Mouse (Mus musculus) MEL (cell line): ENCODE results near the gene Slc25a44. TPM values are rescaled to one million over a fixed set of nuclear protein-coding genes. Genes with fewer than 3 reads are reported as not detected.
A peak's percentile ranks its signal among the peaks of the same experiment; 100 is the strongest.

ENCODE experiments used
- DNase-seq: peaks from one replicate; pipeline ENCODE4 v3.0.0; 2011; ENCODE audit warnings: low read depth, low spot score
- H3K27ac ChIP-seq: 2 replicates; pipeline ENCODE4 v1.5.1; 2012; ENCODE audit warnings: low read depth, mild to moderate bottlenecking, control low read depth, low read length, moderate library complexity; ENCODE audit not compliant: control insufficient read depth
- H3K27me3 ChIP-seq, 2 experiments: fragments of 150-350 bp in 1 of 2; sonication (generic) in 1 of 2; 2 replicates each; pipeline ENCODE4 v1.6.1; 2012; ENCODE audit warnings: low read length in 2 of 2, mild to moderate bottlenecking in 2 of 2, improper control_type of control experiment in 1 of 2, moderate library complexity in 1 of 2; ENCODE audit not compliant: insufficient read depth in 2 of 2, control insufficient read depth in 1 of 2
- H3K36me3 ChIP-seq, 2 experiments: 2 replicates each; pipeline ENCODE4 v1.6.1; 2012 to 2014; ENCODE audit warnings: low read length in 2 of 2, improper control_type of control experiment in 1 of 2, inconsistent platforms in 1 of 2, mild to moderate bottlenecking in 1 of 2; ENCODE audit not compliant: insufficient read depth in 2 of 2, control insufficient read depth in 1 of 2
- H3K4me1 ChIP-seq, 2 experiments: fragments of 150-350 bp in 1 of 2; sonication (generic) in 1 of 2; 2 replicates each; pipeline ENCODE4 v1.6.1; 2012; ENCODE audit warnings: low read length in 2 of 2, improper control_type of control experiment in 1 of 2, mild to moderate bottlenecking in 1 of 2; ENCODE audit not compliant: insufficient read depth in 2 of 2, control insufficient read depth in 1 of 2
- H3K4me3 ChIP-seq, 2 experiments: fragments of 150-350 bp in 1 of 2; sonication (generic) in 1 of 2; 2 replicates each; pipeline ENCODE4 v1.5.1; 2012; ENCODE audit warnings: low read depth in 2 of 2, low read length in 2 of 2, mild to moderate bottlenecking in 2 of 2, moderate library complexity in 2 of 2, control low read depth in 1 of 2, improper control_type of control experiment in 1 of 2; ENCODE audit not compliant: control insufficient read depth in 1 of 2, insufficient read depth in 1 of 2
- H3K79me2 ChIP-seq: 2 replicates; pipeline ENCODE4 v1.6.1; 2012; ENCODE audit warnings: mild to moderate bottlenecking, low read length, moderate library complexity; ENCODE audit not compliant: control insufficient read depth, poor library complexity, insufficient read depth
- H3K9ac ChIP-seq: 2 replicates; pipeline ENCODE4 v1.6.1; 2012; ENCODE audit warnings: low read depth, mild to moderate bottlenecking, control low read depth, low read length, moderate library complexity; ENCODE audit not compliant: control insufficient read depth, poor library complexity, severe bottlenecking
- H3K9me3 ChIP-seq: fragments of 150-350 bp; sonication (generic); replicated peaks from 2 replicates; pipeline ENCODE4 v1.6.1; 2012; ENCODE audit warnings: mild to moderate bottlenecking, low read length, improper control_type of control experiment, moderate library complexity; ENCODE audit not compliant: insufficient read depth
- ETS1 ChIP-seq: IDR thresholded peaks from 2 replicates; pipeline ENCODE4 v1.6.1; 2012; ENCODE audit warnings: low read depth, mild to moderate bottlenecking, inconsistent platforms, low read length, improper control_type of control experiment, moderate library complexity
- GATA1 ChIP-seq: IDR thresholded peaks from 2 replicates; pipeline ENCODE4 v1.6.1; 2011; ENCODE audit warnings: low read depth, low read length, improper control_type of control experiment
- HCFC1 ChIP-seq: IDR thresholded peaks from 2 replicates; pipeline ENCODE4 v1.6.1; 2012; ENCODE audit warnings: low read depth, mild to moderate bottlenecking, inconsistent platforms, low read length, improper control_type of control experiment, moderate library complexity
- JUND ChIP-seq: IDR thresholded peaks from 2 replicates; pipeline ENCODE4 v1.6.1; 2011; ENCODE audit warnings: low read depth, mild to moderate bottlenecking, improper control_type of control experiment, low read length
- MAZ ChIP-seq: IDR thresholded peaks from 2 replicates; pipeline ENCODE4 v1.6.1; 2012; ENCODE audit warnings: low read depth, mild to moderate bottlenecking, inconsistent platforms, low read length, improper control_type of control experiment
- MXI1 ChIP-seq: IDR thresholded peaks from 2 replicates; pipeline ENCODE4 v1.6.1; 2011; ENCODE audit warnings: mild to moderate bottlenecking, low read depth, low read length, improper control_type of control experiment
- MYB ChIP-seq: IDR thresholded peaks from 2 replicates; pipeline ENCODE4 v1.6.1; 2011; ENCODE audit warnings: mild to moderate bottlenecking, low read depth, low read length, improper control_type of control experiment
- RAD21 ChIP-seq: IDR thresholded peaks from 2 replicates; pipeline ENCODE4 v1.6.1; 2011; ENCODE audit warnings: mild to moderate bottlenecking, low read depth, low read length, improper control_type of control experiment
- SIN3A ChIP-seq: IDR thresholded peaks from 2 replicates; pipeline ENCODE4 v1.6.1; 2012; ENCODE audit warnings: low read length, improper control_type of control experiment, inconsistent platforms
- SMC3 ChIP-seq: IDR thresholded peaks from 2 replicates; pipeline ENCODE4 v1.6.1; 2011; ENCODE audit warnings: low read depth, low read length, improper control_type of control experiment
- TAL1 ChIP-seq: IDR thresholded peaks from 2 replicates; pipeline ENCODE4 v1.6.1; 2012; ENCODE audit warnings: mild to moderate bottlenecking, inconsistent platforms, low read length, moderate library complexity, mixed read lengths
- TCF12 ChIP-seq: IDR thresholded peaks from 2 replicates; pipeline ENCODE4 v1.6.1; 2014; ENCODE audit warnings: low read depth, mild to moderate bottlenecking, inconsistent platforms, low read length, improper control_type of control experiment, moderate library complexity
- USF1 ChIP-seq: IDR thresholded peaks from 2 replicates; pipeline ENCODE4 v1.6.1; 2014; ENCODE audit warnings: low read depth, mild to moderate bottlenecking, inconsistent platforms, low read length, improper control_type of control experiment, moderate library complexity
- USF2 ChIP-seq, 2 experiments: IDR thresholded peaks; 2 replicates each; pipeline ENCODE4 v1.6.1; 2011 to 2012; ENCODE audit warnings: improper control_type of control experiment in 2 of 2, low read length in 2 of 2, borderline replicate concordance in 1 of 2, inconsistent platforms in 1 of 2, low read depth in 1 of 2, mild to moderate bottlenecking in 1 of 2; ENCODE audit not compliant: insufficient read depth in 1 of 2
- ZC3H11A ChIP-seq: IDR thresholded peaks from 2 replicates; pipeline ENCODE4 v1.6.1; 2012; ENCODE audit warnings: low read depth, mild to moderate bottlenecking, inconsistent platforms, low read length, improper control_type of control experiment
- ZKSCAN1 ChIP-seq: IDR thresholded peaks from 2 replicates; pipeline ENCODE4 v1.6.1; 2012; ENCODE audit warnings: low read depth, mild to moderate bottlenecking, inconsistent platforms, low read length, improper control_type of control experiment, moderate library complexity
- ZNF384 ChIP-seq: IDR thresholded peaks from 2 replicates; pipeline ENCODE4 v1.6.1; 2012; ENCODE audit warnings: low read depth, mild to moderate bottlenecking, inconsistent platforms, low read length, improper control_type of control experiment
- polyA plus RNA-seq, 2 experiments: library from polyadenylated mRNA; stranded (reverse) in 1 of 2; unstranded in 1 of 2; fragments of >175 nt in 1 of 2; fragments of >200 nt in 1 of 2; gene quantifications; 2 replicates each; pipeline versions ENCODE4 v1.2.1 to v1.2.4; 2012; ENCODE audit warnings: low replicate concordance in 2 of 2, low read depth in 1 of 2; ENCODE audit not compliant: insufficient read length in 2 of 2, insufficient read depth in 1 of 2, missing spikeins in 1 of 2
- total RNA-seq: library from RNA; depleted of rRNA; stranded (reverse); fragments of 300-350 nt; gene quantifications from 2 replicates; pipeline ENCODE4 v1.2.3, GENCODE M21; 2012

Slc25a44 gene
- total and polyA plus RNA-seq, 3 experiments: 30.5 to 34.6 TPM; not detected in 1

DNA sequence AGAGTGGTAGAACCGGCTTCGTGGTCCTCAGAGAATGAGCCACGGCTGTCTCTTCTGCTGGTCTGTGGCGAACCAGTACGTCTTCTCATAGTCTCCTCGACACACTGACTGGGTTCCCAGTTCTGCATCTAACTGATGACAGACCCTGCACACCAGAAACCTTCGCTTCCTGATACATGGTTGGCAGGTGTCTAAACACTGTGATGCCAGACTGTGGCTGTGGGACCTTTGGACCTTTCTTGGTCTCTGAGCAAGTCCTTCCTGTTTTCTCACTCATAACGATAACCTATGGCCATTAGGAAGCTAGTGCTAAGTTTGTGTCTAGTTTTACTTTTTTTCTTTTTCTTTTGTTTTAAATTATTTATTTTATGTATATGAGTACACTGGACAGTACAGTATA is 23.5 kb upstream of the Slc25a44 start:
- TF ChIP-seq SIN3A (no peak), MAZ (no peak), JUND (no peak), TAL1 (no peak), TCF12 (no peak), GATA1 (no peak), ZKSCAN1 (no peak), SMC3 (no peak), USF2 (IDR thresholded peaks at IDR 0.05; ENCODE audit: borderline replicate concordance in 1 of 2, insufficient read depth in 1 of 2, low read depth in 1 of 2, low read length in 2 of 2) (no peak), HCFC1 (no peak), RAD21 (no peak), ZC3H11A (no peak), USF1 (no peak), ETS1 (no peak)
- Histone ChIP-seq H3K27ac (no peak overlapping the region), H3K27me3 (no peaks in the 10 kb centered on the region), H3K4me3 (no peak overlapping the region), H3K79me2 (no peaks in the 10 kb centered on the region), H3K36me3 (peaks cover 0 to 3% of the 10 kb centered on the region in 2 experiments; a peak in 1 of 4 replicates), H3K4me1 (peaks cover 4 to 12% of the 10 kb centered on the region in 2 experiments; a peak in 3 of 4 replicates), H3K9ac (no peak overlapping the region), H3K9me3 (no peaks in the 10 kb centered on the region)
- no peak for DNase-seq

- DNase-seq: no peak
- Histone ChIP-seq H3K4me1 (peaks cover 4 to 10% of the 10 kb centered on the region in 2 experiments; a peak in 3 of 4 replicates), H3K27ac (no peak overlapping the region), H3K79me2 (no peaks in the 10 kb centered on the region), H3K27me3 (no peaks in the 10 kb centered on the region), H3K36me3 (peaks cover 0 to 3% of the 10 kb centered on the region in 2 experiments; a peak in 1 of 4 replicates), H3K9me3 (no peaks in the 10 kb centered on the region), H3K9ac (no peak overlapping the region), H3K4me3 (no peak overlapping the region)
- TF ChIP-seq MXI1 (peak; percentile 33; the same call in 1 of the 2 replicates), TCF12 (no peak), MYB (no peak), SMC3 (no peak), MAZ (no peak), ZNF384 (no peak)
These were observed 22.8 kb upstream of the Slc25a44 start for GRCm38 (mm10) chr3:88447676-88448183.
